Mouse (Mus musculus) T-helper 1 cell (primary cell): ENCODE results near the gene Poldip2.

Source experiments
- in situ Hi-C: fragments of 300-600 bp; cut with MboI, MseI; formaldehyde crosslinking; loops from one replicate; pipeline ENCODE4 v1.15.1; 2025; ENCODE audit warnings: high pct_unique_total_duplicates

Poldip2 gene

GRCm38 (mm10) chr11:78544449-78545111, 32.6 kb downstream of the Poldip2 start:
- in situ Hi-C loops = no loop called here

- in situ Hi-C loops = no loop called here
Measured at GRCm38 (mm10) chr11:78545181-78545580, 33.2 kb downstream of the Poldip2 start.

- in situ Hi-C loops = no loop called here
Measured at GRCm38 (mm10) chr11:78547718-78548460, 35.9 kb downstream of the Poldip2 start.

- in situ Hi-C loops = no loop called here
Measured at GRCm38 (mm10) chr11:78549491-78549987, 37.5 kb downstream of the Poldip2 start.

- in situ Hi-C loops = no loop called here
Measured at GRCm38 (mm10) chr11:78550168-78551058, 38.4 kb downstream of the Poldip2 start, which contains the start of gene Tmem97. Tmem97 (minus strand) TSS chr11:78550777.

- in situ Hi-C loops = no loop called here
Measured at GRCm38 (mm10) chr11:78551059-78551398, 39.0 kb downstream of the Poldip2 start.

GRCm38 (mm10) chr11:78555623-78556022, 43.6 kb downstream of the Poldip2 start:
- in situ Hi-C loops = no loop called here

- in situ Hi-C loops = no loop called here
Measured at GRCm38 (mm10) chr11:78556070-78556469, 44.1 kb downstream of the Poldip2 start.

- in situ Hi-C loops = no loop called here
Measured at GRCm38 (mm10) chr11:78557241-78557640, 45.2 kb downstream of the Poldip2 start.

GRCm38 (mm10) chr11:78560447-78560846, 48.5 kb downstream of the Poldip2 start:
- in situ Hi-C loops = no loop called here

- in situ Hi-C loops = no loop called here
Measured at GRCm38 (mm10) chr11:78566775-78567174, 54.8 kb downstream of the Poldip2 start.

- in situ Hi-C loops = no loop called here
Measured at GRCm38 (mm10) chr11:78567614-78568013, 55.6 kb downstream of the Poldip2 start.

- in situ Hi-C loops = no loop called here
Measured at GRCm38 (mm10) chr11:78568827-78569226, 56.8 kb downstream of the Poldip2 start.

GRCm38 (mm10) chr11:78569806-78570205, 57.8 kb downstream of the Poldip2 start:
- in situ Hi-C loops = no loop called here

GRCm38 (mm10) chr11:78571441-78571840, 59.4 kb downstream of the Poldip2 start:
- in situ Hi-C loops = no loop called here

GRCm38 (mm10) chr11:78571854-78572253, 59.9 kb downstream of the Poldip2 start:
- in situ Hi-C loops = no loop called here
